In genomic region chr1:173456139-173456754, GRCm38 (mm10) we compare ENCODE assay signal across 8 mouse cellular contexts. TPM values are rescaled to one million over a fixed set of nuclear protein-coding genes. Genes with fewer than 3 reads are reported as not detected.
A peak's percentile ranks its signal among the peaks of the same experiment; 100 is the strongest.
DNase-seq lines count a peak whose midpoint lies in the region; ATAC-seq lines count a peak whose summit lies in the region.

No protein-coding gene starts in this region.

- H3K36me3 ChIP-seq in forebrain, embryonic 13.5 days (ENCODE audit: poor library complexity, severe bottlenecking): no peaks in the 10 kb centered on the region
- no peaks in the 10 kb centered on the region for H3K36me3 ChIP-seq in neural tube, embryonic 12.5 days

- WGBS in forebrain, embryonic 13.5 days: 50% methylated on average over 7 of the region's 7 CpGs
- 55% methylated on average over 7 of the region's 7 CpGs for WGBS in neural tube, embryonic 12.5 days

- H3K9ac ChIP-seq in forebrain, embryonic 13.5 days: no peak overlapping the region
- no peak overlapping the region for H3K9ac ChIP-seq in neural tube, embryonic 12.5 days

- ATAC-seq in forebrain, embryonic 13.5 days: peak; percentile 91
- peak; percentile 77; the same call in 1 of the 2 replicates for ATAC-seq in neural tube, embryonic 12.5 days (ENCODE audit: low FRiP score, low read depth)

- H3K27ac ChIP-seq in forebrain, embryonic 13.5 days: no peak overlapping the region
- no peak overlapping the region for H3K27ac ChIP-seq in neural tube, embryonic 12.5 days

- DNase-seq in heart, adult 18-20 months: peak; percentile 45 to 51
- no peak for DNase-seq in heart, adult 11 months
- DNase-seq in 3T3-L1 (ENCODE audit: low read depth, low spot score): peak; percentile 86
- DNase-seq in R1 (ENCODE audit: low read depth, low spot score): peak; percentile 52
- DNase-seq in kidney, postnatal 36 days: peak; percentile 18 to 30
- no peak for DNase-seq in gastrocnemius, postnatal 25 days

- H3K4me2 ChIP-seq in forebrain, embryonic 13.5 days: no peak overlapping the region
- H3K4me2 ChIP-seq in neural tube, embryonic 12.5 days (replicated peaks): no peak overlapping the region

- H3K4me3 ChIP-seq in forebrain, embryonic 13.5 days: no peak overlapping the region
- H3K4me3 ChIP-seq in neural tube, embryonic 12.5 days: no peak overlapping the region

- no peaks in the 10 kb centered on the region for H3K9me3 ChIP-seq in forebrain, embryonic 13.5 days (replicated peaks)
- H3K9me3 ChIP-seq in neural tube, embryonic 12.5 days: no peaks in the 10 kb centered on the region

- H3K27me3 ChIP-seq in forebrain, embryonic 13.5 days: no peaks in the 10 kb centered on the region
- no peaks in the 10 kb centered on the region for H3K27me3 ChIP-seq in neural tube, embryonic 12.5 days (replicated peaks)

- no peaks in the 10 kb centered on the region for H3K4me1 ChIP-seq in forebrain, embryonic 13.5 days
- no peaks in the 10 kb centered on the region for H3K4me1 ChIP-seq in neural tube, embryonic 12.5 days

RNA-seq across cellular contexts. Expression of gene Ifi206, which starts 34.6 kb away (rescaled TPM):
- total RNA-seq in heart, adult 18-20 months (2021): under 1 TPM; 0.17 to 0.93 TPM
- polyA plus RNA-seq in forebrain, embryonic 13.5 days (2015; fragmentation: Nextera tagmentation; extraction: Ambion mirVana): not detected in 2 replicates
- polyA plus RNA-seq in neural tube, embryonic 12.5 days (2016; fragmentation: Nextera tagmentation; extraction: Ambion mirVana): not detected in 2 replicates
- total RNA-seq in gastrocnemius, postnatal 25 days (2021): not detected

Comparison
In these comparisons a context has a peak if more than half of its experiments do, and no peak if none do; other contexts are left out.
1. DNase-seq: peak in heart, adult 18-20 months (2 of 2), 3T3-L1 (single experiment), R1 (single experiment) and kidney, postnatal 36 days (2 of 2); none in heart, adult 11 months (single experiment) and gastrocnemius, postnatal 25 days (single experiment).